Mouse (Mus musculus) olfactory bulb, adult 2 months (tissue): ENCODE measurements around the gene Gm44973. TPM values are rescaled to one million over a fixed set of nuclear protein-coding genes. Genes with fewer than 3 reads are reported as not detected.

ENCODE experiments used
- H3K27ac ChIP-seq: fragments of 200-500 bp; 2 replicates; pipeline ENCODE4 v1.5.1; 2012; ENCODE audit warnings: low read depth, low read length; ENCODE audit not compliant: insufficient read depth
- H3K4me1 ChIP-seq: fragments of 200-500 bp; 2 replicates; pipeline ENCODE4 v1.6.1; 2012; ENCODE audit warnings: low read length; ENCODE audit not compliant: control insufficient read depth, insufficient read depth
- H3K4me3 ChIP-seq: fragments of 200-500 bp; 2 replicates; pipeline ENCODE4 v1.5.1; 2012; ENCODE audit warnings: mild to moderate bottlenecking, low read depth, low read length, moderate library complexity; ENCODE audit not compliant: insufficient read depth
- CTCF ChIP-seq: fragments of 200-500 bp; IDR thresholded peaks from 2 replicates; pipeline ENCODE4 v1.5.1; 2012; ENCODE audit warnings: low read depth, mild to moderate bottlenecking, low read length, moderate library complexity; ENCODE audit not compliant: insufficient read depth
- POLR2A ChIP-seq: fragments of 200-500 bp; IDR thresholded peaks from 2 replicates; pipeline ENCODE4 v1.6.1; 2012; ENCODE audit warnings: mild to moderate bottlenecking, low read depth, low read length, moderate library complexity; ENCODE audit not compliant: insufficient read depth
- WGBS: fragments of 180-500 bp; shearing (Covaris S2); methylation state at CpG from one replicate; pipeline ENCODE4 v1.1.7; 2018; 5-methylcytosine and 5-hydroxymethylcytosine counted together
- polyA plus RNA-seq: library from polyadenylated mRNA; stranded (reverse); fragments of >200 nt; gene quantifications from 2 replicates; pipeline ENCODE4 v1.2.4, GENCODE M21; 2012; ENCODE audit warnings: low replicate concordance; ENCODE audit not compliant: missing spikeins, insufficient read depth, insufficient read length

The Gm44973 gene
- polyA plus RNA-seq, 1 experiment: not detected

DNA sequence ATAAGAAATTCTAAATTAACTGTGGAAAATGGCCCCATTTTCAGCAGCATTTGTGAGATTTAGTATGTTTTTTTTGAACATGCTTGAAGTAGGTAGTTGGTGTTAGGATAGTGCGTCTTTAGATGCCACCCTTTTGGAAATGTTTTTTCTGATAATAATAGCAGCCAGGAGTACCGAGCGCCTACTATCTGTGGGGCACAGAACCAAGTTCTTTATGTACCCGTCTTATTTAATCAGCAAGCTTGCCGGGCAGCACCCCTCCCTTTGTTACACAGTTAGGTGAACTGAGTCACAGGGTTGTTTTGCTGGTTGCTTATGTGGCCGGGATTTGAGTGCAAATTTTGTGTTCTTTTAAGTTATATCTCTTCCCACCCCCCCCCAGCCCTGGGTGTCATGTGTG, 65.9 kb downstream of the Gm44973 start:
- 36% methylated on average over 6 of the region's 6 CpGs for WGBS
- no peak overlapping the region for H3K27ac ChIP-seq
- H3K4me3 ChIP-seq: peak overlapping the region; percentile 3; the same call in 1 of the 2 replicates
- no peak for TF ChIP-seq CTCF
- TF ChIP-seq POLR2A: no peak
- H3K4me1 ChIP-seq: peaks cover 19% of the 10 kb centered on the region

- H3K4me1 ChIP-seq: peaks cover 22% of the 10 kb centered on the region
- no peak overlapping the region for H3K27ac ChIP-seq
- no peak for TF ChIP-seq POLR2A
- no peak for TF ChIP-seq CTCF
- H3K4me3 ChIP-seq: no peak overlapping the region
- 82% methylated on average over 2 of the region's 2 CpGs for WGBS
Observed at GRCm38 (mm10) chr7:5081939-5082338, 66.6 kb downstream of the Gm44973 start.

Other genes with a start within 250 kb of the Gm44973 start
- not detected in 2 replicates for gene Fam71e2, start 244.2 kb upstream of the Gm44973 start, polyA plus RNA-seq
- not detected in 2 replicates for gene Il11, start 232.6 kb upstream of the Gm44973 start, polyA plus RNA-seq
- gene Tmem190, start 232.6 kb upstream of the Gm44973 start, polyA plus RNA-seq: not detected in 2 replicates
- not detected in 2 replicates for gene Tmem238, start 225.8 kb upstream of the Gm44973 start, polyA plus RNA-seq
- gene Rpl28, start 222.6 kb upstream of the Gm44973 start, polyA plus RNA-seq: not detected in 2 replicates
- not detected in 2 replicates for gene Ube2s, start 202.9 kb upstream of the Gm44973 start, polyA plus RNA-seq
- gene Shisa7, start 170.8 kb upstream of the Gm44973 start, polyA plus RNA-seq: 146 TPM in 1 of 2 replicates, not detected in the other
- gene Isoc2b, start 145.2 kb upstream of the Gm44973 start, polyA plus RNA-seq: not detected in 2 replicates
- gene Isoc2a, start 138.3 kb upstream of the Gm44973 start, polyA plus RNA-seq: not detected in 2 replicates
- not detected in 2 replicates for gene Gm36210, start 109.0 kb upstream of the Gm44973 start, polyA plus RNA-seq
- gene Zfp628, start 100.3 kb upstream of the Gm44973 start, polyA plus RNA-seq: not detected in 2 replicates
- not detected in 2 replicates for gene Nat14, start 93.5 kb upstream of the Gm44973 start, polyA plus RNA-seq
- not detected in 2 replicates for gene Ssc5d, start 89.7 kb upstream of the Gm44973 start, polyA plus RNA-seq
- not detected in 2 replicates for gene Sbk2, start 51.1 kb upstream of the Gm44973 start, polyA plus RNA-seq
- gene Sbk3, start 44.3 kb upstream of the Gm44973 start, polyA plus RNA-seq: not detected in 2 replicates
- not detected in 2 replicates for gene Zfp579, start 19.3 kb upstream of the Gm44973 start, polyA plus RNA-seq
- gene Zfp524, start 1.1 kb upstream of the Gm44973 start, polyA plus RNA-seq: not detected in 2 replicates
- gene Fiz1, start 799 bp upstream of the Gm44973 start, polyA plus RNA-seq: not detected in 2 replicates
- gene Zfp865, start 4.9 kb downstream of the Gm44973 start, polyA plus RNA-seq: not detected in 2 replicates
- not detected in 2 replicates for gene Ccdc106, start 5.1 kb downstream of the Gm44973 start, polyA plus RNA-seq
- gene 4632433K11Rik, start 18.6 kb downstream of the Gm44973 start, polyA plus RNA-seq: not detected in 2 replicates
- not detected in 2 replicates for gene Zfp784, start 22.9 kb downstream of the Gm44973 start, polyA plus RNA-seq
- gene Zfp580, start 36.0 kb downstream of the Gm44973 start, polyA plus RNA-seq: not detected in 2 replicates
- 837 TPM in 1 of 2 replicates, not detected in the other for gene U2af2, start 46.6 kb downstream of the Gm44973 start, polyA plus RNA-seq
- gene Epn1, start 64.7 kb downstream of the Gm44973 start, polyA plus RNA-seq: not detected in 2 replicates
- gene Rfpl4, start 101.5 kb downstream of the Gm44973 start, polyA plus RNA-seq: not detected in 2 replicates
- not detected in 2 replicates for gene Rasl2-9, start 110.5 kb downstream of the Gm44973 start, polyA plus RNA-seq
- gene Vmn1r55, start 134.2 kb downstream of the Gm44973 start, polyA plus RNA-seq: not detected in 2 replicates
- not detected in 2 replicates for gene Vmn1r56, start 181.3 kb downstream of the Gm44973 start, polyA plus RNA-seq
- gene Vmn1r57, start 203.0 kb downstream of the Gm44973 start, polyA plus RNA-seq: not detected in 2 replicates